Mouse (Mus musculus): ENCODE measurements around the gene Tmem41b.

- no peak for TF ChIP-seq POLR2A (IDR thresholded peaks at IDR 0.05; ENCODE audit: low read depth, low read length)
- no peak for TF ChIP-seq CTCF (conservative IDR thresholded peaks at IDR 0.05; ENCODE audit: insufficient read depth, insufficient read length, low read depth, low read length)
Observed at GRCm38 (mm10) chr7:109991286-109991685, 4.6 kb upstream of the Tmem41b start.

All from kidney, adult 2 months (tissue).